Mouse (Mus musculus): ENCODE results near the gene Telo2.

- TF ChIP-seq POLR2A (IDR thresholded peaks at IDR 0.05; ENCODE audit: low read depth, low read length) (no peak), USF1 (IDR thresholded peaks at IDR 0.05; ENCODE audit: low read depth, low read length) (no peak), CTCF (conservative IDR thresholded peaks at IDR 0.05 in 1 of 2, IDR thresholded peaks at IDR 0.05 in 1 of 2; ENCODE audit: low read depth in 2 of 2, low read length in 2 of 2) (no peak), JUND (conservative IDR thresholded peaks at IDR 0.05; ENCODE audit: low read depth, low read length) (no peak), CHD1 (IDR thresholded peaks at IDR 0.05; ENCODE audit: low read depth, low read length) (no peak), EP300 (IDR thresholded peaks at IDR 0.05; ENCODE audit: low read length) (no peak)
Measured at GRCm38 (mm10) chr17:25080210-25080609, 35.6 kb downstream of the Telo2 start.

All from CH12.LX (cell line).